Mouse (Mus musculus) megakaryocyte-erythroid progenitor cell, adult 5-6 weeks (primary cell): ENCODE measurements around the gene Erg28. TPM values are rescaled to one million over a fixed set of nuclear protein-coding genes. Genes with fewer than 3 reads are reported as not detected.

Experiments used
- ATAC-seq: replicated peaks from 2 replicates; pipeline ENCODE4 v1.8.0; 2016; ENCODE audit warnings: mild to moderate bottlenecking, inconsistent platforms; ENCODE audit not compliant: severe bottlenecking, poor library complexity, low FRiP score, low TSS enrichment
- total RNA-seq, 2 experiments: library from RNA; stranded (forward) in 1 of 2; stranded (reverse) in 1 of 2; fragments of 200-1000, 215-1000 nt in 1 of 2; fragments of >200 nt in 1 of 2; fragmentation: Nextera tagmentation in 1 of 2; gene quantifications; 2 replicates each; pipeline ENCODE4 v1.2.3; 2014 to 2017

The Erg28 gene
- total RNA-seq, 2 experiments from 2014 or later, result 68.7 to 82.7 TPM

DNA sequence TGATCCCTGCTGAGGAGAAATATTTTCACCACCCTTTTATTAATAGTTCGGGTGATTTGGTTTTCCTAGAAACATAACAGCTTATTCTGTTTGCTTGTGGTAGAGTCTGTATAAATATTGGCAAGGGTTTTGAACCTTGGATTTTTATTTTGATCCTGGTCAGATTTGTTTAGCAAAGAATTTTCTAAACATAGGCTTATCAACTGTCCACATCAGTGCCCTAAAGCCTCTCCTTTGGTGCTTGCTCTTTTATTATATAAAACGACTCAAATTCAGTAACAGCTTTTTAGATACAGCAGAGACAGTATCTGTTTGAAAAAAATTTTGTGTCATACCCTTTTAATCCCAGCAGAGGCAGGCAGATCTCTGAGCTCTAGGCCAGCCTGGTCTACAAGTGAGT is 1.5 kb upstream of the Erg28 start:
- no peak for ATAC-seq

DNA sequence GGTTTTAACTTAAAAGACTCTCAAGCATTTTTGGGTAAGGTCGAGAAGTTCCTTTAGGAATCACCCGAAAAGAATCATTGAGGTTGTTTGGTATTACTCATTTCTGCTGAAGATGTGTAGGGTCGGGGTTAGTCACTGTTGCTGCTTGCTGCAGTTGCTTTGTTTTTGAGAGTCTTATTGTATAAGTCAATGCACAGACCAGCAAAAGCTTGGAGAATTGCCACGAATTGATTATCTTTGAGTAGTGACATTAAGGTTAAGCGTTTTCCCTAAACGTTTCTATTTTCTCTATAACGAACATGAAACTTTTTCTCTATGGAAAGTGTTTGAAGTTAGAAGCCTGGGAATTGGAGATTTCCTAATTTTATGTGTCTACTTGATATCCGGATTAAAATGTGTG is 1.0 kb upstream of the Erg28 start:
- no peak for ATAC-seq

DNA sequence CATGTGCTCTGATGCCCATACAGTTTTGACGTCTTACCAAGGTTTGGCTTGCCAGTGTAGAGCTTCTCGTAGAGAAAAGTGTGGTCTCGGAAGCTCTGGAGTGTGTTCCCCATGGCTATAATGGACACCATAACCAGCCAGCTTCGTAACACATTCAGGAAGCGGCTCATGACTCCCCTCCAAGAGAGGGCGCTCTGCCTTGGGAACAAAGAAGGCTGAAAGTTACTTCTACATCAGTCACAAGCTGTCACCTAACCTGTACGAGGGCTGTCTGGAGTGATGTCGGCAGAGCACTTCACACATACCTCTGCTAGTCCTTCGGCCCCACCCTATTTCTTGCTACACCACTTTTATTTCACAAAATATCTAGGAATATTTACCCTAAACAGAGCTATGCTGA is 2.3 kb downstream of the Erg28 start:
- ATAC-seq, result no peak

DNA sequence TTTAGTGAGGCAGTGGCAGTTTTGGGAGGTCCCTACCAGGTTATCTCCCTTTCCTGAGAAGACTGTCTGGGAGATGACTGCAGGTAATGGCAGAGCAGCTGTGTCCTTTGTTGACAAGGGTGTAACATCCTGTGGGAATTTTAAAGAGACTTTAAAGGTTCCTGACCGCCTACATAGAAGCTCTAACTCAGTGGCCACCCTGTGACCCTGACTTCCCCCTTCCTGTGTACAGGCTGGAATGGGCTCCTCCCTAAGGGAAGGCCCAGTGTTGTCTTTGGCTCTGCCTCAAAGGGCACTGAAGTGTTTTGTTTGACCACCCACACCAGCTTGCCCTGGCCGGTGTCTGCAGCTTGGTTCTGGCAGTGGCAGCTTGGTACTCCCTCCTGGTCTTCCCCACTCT is 10.8 kb downstream of the Erg28 start:
- no peak for ATAC-seq

DNA sequence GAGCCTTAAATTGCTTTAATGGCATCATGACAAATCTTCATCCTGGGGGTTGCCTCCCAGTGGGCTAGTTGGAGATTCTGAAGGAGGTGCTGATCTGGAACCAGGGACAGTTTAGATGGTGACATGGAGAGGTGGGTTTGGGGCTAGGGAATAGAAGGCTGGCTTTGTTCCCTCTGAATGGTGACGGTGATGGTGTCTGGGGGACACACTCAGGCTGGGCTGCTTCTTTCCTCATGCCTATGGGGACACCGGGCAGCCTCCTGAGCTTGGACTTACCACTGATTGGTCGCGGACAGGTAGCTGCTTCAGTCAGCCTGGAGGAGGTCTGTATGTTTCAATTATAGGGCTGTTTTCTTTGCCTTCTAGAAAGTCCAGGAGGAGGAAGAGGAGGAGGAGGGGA is 12.7 kb downstream of the Erg28 start:
- no peak for ATAC-seq

DNA sequence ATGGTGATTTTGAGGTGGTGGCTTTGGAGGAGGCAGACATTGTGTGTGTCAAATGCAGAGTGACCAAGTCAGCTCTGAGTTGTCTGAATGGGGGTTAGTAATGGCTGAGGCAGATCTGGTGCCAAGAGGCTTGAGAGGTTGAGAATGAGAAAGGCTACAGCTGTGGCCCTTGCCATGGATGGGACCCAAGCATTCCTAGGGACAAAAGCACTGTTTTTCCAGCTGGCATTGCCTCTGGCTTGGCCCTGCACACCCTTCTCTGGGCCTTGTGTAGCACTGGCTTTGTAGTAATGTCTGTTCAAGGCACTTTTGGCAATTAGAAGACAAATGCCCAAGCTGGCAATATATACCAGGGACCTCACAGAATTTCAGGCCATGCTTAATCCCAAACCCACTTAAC is 13.4 kb downstream of the Erg28 start:
- 0 out of 2 replicates have a peak, but pooled peaks have one; percentile 10 for ATAC-seq

DNA sequence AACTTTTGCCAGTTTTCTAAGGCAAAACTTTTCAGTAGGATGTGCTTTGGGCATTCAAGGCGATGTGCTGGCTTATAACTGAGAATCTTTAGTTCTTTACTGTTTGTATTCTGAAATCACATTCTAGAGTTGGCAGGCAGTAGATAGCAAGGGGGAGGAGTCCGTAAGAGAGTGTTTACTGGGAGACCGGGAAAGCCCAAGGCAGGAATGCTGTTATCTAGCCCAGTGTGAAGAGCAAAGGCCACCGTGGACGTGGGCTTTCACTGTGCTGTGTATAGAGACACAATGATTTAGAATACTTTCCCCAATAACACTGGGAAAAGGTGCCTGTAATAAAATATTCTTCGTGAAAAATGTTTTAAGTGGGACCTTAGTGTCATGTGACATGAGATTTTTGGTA is 14.6 kb downstream of the Erg28 start:
- no peak for ATAC-seq

DNA sequence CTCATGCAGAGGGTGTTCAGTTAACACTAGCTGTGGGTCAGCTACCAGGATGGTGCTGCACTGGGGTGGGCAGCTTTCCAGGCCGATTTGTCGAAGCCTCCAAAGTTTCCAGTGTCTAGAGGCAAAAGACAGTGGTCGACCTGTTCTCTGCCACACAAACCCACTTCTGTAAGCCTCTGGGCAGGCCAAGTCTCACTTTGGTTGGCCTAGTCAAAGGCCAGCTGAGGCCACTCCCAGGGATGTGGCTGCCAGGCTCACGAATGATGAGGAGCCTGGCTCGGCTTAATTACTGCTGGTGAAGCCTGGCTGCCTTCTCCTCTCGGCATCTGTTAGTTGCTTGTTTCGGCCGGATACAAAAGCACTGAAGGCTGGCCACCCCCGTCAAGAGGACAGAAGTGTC is 24.3 kb downstream of the Erg28 start:
- no peak for ATAC-seq

DNA sequence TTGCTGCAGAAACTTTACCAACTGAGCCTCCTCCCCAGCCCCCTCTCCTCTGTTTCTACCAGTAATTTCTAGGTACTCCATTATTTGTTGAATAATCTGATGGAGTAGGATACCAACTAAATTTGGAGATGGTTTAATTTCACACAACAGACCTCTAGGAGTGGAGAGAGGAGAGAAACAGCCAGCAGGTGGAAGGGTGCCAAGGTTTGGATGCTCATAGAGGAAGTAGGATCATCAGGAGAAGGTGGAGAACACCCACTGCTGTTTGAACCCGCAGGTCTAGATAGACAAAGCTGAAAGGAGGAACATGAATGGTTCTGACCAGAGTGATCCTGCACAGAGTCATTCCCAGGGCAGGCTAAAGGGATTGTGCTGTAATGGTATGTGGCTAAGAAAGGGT is 28.8 kb downstream of the Erg28 start:
- ATAC-seq, result no peak

DNA sequence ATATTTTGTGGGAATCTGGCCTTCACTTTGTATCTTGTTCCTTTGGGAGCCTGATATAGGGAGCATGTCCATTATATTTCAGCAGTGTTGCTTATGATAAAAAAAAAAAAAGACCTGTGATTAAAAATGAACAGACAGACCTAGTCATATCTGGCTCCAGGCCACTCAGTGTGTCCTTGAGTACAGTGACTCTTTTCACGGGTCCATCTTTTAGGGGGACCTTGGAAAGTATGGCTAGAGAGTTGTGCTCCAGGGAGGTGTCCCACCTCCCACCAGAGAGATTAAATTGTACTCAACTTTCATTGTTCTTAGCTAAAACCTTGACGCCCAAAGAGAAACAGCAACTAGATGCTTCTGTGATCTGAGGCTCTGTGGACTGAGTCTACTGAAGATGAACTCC is 30.3 kb downstream of the Erg28 start:
- no peak for ATAC-seq

DNA sequence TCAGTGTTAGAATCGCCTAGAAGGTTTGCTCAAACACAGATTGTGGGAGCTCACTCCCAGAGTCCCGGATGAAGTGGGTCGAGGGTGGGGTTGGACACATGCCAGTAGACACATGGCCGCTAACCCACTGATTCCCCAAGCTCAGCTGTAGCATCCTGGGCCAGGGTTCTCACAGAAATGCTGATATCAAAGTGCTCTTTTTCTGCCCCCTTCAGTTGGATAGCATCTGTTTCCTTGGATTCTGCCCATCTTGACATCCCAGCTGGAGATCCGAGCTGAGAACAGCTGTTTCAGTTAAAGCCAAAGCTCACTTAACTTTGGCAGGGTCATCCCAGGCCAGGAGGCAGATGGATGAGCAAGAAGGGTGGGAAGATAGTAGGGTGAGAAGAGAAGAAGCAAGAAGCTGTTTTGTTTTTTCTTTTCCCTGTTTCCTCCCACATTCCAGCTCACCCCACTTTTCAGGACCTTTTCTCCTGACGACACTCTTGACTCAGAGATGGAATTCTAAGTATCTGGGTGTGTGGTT is 31.5 kb downstream of the Erg28 start:
- no peak for ATAC-seq

DNA sequence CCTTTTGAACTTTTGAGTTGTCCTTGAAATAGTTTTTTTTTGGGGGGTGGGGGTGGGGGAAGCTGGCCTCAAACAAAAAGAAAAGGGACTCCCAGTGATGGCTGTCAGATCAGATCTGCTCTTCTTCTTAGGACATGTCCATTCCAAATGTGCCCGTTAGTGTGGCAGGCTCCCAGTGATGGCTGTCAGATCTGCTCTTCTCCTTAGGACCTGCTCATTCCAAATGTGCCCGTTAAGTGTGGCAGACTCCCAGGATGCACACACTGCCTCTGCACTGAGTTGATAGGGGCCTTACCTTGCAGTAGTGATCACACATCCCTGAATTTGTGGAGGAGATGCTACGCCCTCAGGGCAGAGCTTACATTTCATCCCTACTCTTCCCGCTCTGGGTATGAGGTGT is 32.2 kb downstream of the Erg28 start:
- no peak for ATAC-seq

DNA sequence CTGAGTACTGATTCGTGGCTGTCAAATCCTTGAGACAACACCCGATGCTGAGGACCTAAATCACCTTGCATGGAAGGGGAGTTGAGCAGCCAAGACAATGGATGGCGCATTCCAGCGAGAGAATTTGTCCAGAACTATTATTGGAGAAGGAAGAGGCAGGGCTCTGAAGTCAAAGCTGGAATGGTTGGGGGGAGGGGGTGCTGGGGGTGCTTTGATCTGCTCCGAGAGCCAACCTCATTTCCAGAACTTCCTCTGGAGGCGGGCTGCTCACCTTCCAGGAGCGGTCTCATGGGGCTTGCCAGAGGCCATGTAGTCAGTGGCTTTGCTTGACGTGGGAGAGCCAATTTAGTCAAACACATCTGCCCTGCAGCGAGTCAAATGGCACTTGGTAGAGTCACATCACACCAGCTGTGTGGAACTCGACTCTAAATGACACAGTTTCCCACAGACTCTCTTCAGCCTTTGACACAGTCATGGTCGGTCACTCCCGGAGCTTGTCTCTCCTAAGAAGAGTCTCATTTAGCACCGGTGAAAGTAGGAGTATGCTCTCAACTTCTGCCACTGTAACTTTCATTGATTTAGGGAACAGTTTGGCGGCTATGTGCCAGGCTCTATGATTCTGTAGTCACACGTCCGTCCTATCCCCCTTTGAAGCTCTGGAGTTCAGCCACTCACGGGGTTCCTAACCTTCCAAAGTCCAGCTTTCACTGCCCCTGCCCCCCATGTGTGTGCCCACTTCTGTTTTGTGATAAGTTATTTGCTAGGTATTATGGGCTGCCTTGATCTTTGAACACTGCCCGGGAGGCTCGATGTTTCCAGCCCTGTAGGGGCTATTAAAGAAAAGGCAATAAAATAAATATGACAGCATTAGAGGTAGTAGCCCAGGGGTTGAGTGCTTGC is 39.2 kb downstream of the Erg28 start:
- ATAC-seq, result no peak

DNA sequence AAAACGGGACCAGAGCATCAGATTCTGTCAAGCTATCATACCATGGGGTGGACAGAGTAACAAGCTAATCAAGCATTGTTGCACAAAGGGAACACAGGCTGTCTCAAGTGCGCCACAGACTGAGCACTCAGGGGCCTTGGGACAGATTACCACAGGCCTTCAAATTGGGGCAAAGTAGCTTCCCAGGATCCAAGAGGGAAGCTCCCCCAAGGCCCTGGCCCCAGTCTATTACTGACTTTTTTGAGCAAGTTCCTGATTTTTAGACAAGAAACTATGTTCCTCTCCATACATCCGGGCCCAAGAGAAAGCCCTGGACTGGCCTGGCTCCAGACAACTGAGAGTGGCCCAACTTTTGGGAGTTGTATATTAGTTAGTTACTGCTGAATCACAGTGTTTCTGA is 42.7 kb downstream of the Erg28 start:
- no peak for ATAC-seq

DNA sequence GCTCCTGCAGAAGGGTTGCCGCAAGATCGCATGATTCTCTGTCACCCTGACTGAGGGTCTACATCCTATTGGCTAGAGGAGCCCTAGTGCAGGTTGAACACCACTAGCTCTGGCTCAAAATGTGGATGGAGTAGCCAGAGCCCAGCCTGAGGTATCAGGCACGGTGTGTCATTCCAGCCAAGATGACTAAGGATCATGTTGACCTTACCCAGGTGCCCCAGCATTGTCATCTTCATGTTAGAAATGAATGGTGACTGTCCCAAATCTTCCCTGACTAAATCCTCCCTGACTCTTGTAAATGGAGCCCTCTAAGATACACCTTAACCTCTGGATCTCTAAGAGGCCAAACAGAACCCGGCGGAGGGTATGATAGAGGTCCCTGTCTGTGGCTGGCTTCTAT is 44.6 kb downstream of the Erg28 start:
- no peak for ATAC-seq

DNA sequence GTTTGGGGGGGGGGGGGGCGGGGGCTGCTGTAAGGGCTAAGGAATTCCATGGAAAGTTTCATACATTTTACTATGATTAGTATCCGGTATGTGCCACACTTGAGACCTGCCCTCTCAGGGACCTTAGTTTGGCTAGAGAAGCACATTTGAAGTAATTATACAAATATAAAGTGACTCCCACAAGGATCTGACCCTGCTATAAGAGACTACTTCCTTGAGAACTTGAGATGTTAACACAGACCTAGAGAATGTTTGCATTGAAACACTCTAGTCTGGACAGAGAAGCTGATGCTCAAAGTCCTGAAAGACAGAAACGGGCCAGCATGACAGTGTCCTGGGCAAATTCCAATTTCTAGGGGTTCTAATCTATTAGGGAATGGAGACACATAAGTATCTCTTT is 45.4 kb downstream of the Erg28 start:
- no peak for ATAC-seq

DNA sequence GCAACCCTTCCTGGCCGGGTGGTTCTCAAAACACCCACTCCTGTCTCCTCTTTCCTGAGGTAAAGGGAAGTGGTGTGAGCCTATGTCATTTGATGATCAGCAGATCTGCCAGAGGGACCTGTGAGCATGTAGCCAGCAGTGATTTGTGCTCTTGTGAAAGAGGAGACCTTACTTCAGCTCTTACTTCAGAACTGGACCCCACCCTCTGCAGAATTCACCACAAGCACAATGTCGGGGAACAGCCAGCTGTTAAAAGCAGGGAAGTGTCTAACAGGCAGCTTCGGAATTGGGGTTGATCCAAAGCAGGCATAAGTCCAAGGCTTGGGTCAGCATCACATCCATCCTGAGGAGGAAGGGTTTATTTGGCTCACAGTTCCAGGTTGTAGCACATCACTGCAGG is 53.0 kb downstream of the Erg28 start:
- ATAC-seq, result no peak

DNA sequence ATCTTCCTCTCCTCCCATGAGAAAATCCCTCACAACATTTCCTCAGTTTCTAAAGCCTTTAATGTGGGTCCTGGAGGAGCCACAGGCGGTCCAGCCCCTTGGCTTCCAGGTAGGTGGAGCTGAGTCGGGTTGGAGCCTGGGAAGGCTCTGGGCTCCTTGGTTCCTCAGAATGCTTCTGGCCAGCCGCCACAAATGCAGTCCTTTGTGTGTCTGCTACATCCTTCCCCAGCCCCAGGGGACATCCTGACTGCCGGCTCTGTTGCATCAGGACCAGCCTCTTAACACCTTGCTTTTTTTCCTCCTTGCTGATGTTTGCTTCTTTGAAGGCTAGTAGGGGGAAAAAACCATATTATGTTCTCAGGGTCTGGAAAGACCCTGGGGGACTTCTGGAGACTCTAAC is 56.6 kb downstream of the Erg28 start:
- ATAC-seq, result no peak

DNA sequence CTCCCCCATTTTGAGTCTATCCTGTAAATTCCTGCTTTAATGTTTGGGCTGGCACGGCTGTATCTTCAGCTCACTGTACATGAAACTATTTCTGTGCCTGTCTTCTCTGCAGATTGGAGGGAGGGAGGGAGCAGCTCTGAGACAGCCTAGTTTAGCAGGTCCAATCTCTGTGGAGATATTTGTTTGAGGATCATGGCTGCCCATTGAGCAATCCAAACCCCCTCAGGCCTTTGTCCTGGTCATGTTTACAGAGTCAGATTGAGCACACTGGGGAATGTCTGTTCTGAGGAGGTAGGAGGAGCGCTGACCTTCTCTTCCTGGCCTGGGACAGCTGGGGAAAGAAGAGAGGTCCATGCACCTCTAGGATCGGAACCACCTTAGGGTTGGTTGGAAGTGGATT is 58.1 kb downstream of the Erg28 start:
- no peak for ATAC-seq
